Mouse (Mus musculus): ENCODE data around the gene Ube4b. TPM values are rescaled to one million over a fixed set of nuclear protein-coding genes. Genes with fewer than 3 reads are reported as not detected.

Ube4b gene
- total RNA-seq, 2 experiments from 2014 or later = 77.9 to 86.7 TPM

GRCm38 (mm10) chr4:149306712-149307595 is 119.6 kb downstream of the Ube4b start:
- DNase-seq (ENCODE audit: low spot score in 2 of 2) = peak; percentile 30 to 67

DNA sequence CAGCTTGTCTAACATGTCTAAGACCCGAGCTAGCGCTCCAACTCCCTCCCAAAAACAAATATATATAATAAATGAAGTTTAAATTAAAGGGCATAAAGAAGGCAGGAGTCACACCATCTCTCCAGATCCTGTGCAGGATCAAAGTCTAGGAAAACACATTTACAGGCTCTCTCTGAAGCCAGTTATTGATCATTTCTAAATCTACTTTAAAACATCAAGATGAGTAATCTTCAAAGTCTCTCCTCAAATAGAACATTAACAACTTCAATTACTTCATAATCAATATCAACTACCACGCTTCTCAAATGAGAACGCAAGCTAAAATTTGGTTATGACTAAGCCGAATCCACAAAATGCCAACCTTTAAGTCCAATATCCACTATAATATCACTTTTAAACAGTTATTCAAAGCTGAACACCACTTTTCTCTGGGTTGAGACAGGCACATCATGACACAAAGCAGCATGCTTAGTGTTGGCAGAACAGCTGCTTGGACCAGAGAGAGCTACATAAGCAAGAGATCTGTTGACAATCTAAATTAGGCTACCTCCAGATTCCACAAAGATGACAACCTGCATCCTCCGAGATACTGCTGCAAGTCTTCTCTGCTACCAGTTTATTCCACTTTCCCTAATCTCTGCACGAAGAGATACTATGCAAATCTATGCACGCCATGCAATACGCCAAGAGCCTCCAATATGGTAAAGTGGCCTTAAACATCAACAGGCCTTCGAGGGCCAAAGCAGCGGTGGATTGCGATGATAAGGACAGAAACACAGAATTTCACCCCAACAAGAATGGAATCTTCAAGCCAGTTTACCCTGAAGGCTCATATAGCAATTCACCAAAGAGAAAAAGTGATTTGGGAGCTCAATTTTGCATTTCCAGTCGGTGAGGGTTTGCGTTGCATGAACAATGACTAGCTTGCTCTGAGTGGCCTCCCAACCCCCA is 120.5 kb downstream of the Ube4b start:
- DNase-seq (ENCODE audit: low spot score in 2 of 2) = no peak

GRCm38 (mm10) chr4:149304466-149304865 is 122.1 kb downstream of the Ube4b start:
- no peak for DNase-seq (ENCODE audit: low spot score in 2 of 2)

DNA sequence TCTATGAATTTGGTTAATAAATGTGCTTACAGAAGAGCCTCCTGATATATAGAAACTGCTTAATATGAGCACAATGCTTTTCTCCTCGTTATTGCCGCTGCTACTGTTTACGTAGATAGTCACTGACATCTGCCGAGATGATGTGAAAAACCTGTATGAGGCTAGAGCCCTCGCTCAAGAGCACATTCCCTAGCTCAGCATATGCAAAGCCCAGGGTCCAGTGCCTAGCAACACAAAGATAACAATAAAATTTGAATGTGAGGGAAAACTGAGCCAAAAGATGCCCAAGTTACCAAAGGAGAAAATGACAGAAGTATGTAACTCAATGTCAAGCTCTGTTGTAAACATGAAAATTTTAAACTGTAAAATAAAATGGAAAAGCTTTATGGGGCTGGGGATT is 123.0 kb downstream of the Ube4b start:
- DNase-seq (ENCODE audit: low spot score in 2 of 2) = no peak

DNA sequence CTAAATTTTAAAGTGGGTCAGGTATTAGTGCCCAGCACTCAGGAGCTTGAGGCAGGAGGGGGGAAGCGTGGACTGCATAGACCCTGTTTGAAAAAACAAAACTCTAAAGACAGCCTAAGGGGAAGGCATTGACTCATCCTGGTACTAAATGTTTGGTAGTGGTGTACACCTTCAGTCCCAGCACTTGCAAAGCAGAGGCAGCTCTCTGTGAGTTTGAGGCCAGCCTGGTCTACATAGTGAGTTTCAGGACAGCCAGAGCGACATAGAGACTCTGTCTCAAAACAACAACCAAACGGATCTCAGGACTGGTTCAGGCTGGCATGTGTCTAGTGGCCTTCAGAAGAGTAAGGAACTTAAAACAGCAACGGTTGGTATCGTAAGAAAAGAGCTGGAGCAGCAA is 123.8 kb downstream of the Ube4b start:
- no peak for DNase-seq (ENCODE audit: low spot score in 2 of 2)

DNA sequence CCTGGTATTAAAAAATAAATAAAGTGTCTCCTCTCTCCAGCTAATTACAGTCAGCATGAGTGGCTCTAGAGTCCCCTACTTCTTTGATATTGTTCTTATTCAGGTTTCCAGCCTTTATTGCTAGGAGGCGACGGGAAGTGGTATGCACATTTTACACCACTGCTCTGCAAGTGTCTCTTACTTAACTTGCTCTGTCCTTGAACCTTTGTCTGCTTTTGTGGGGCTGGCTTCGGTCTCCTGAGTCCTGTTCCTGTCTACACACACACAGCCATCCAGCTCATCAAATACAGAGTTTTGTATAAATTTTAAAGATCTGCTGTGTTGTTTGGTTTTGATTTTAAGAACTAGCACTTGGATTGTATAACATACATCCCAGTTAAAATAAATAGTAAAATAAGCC is 124.4 kb downstream of the Ube4b start:
- no peak for DNase-seq (ENCODE audit: low spot score in 2 of 2)

GRCm38 (mm10) chr4:149296501-149296900 is 130.0 kb downstream of the Ube4b start:
- DNase-seq (ENCODE audit: low spot score in 2 of 2) = no peak

- no peak for DNase-seq (ENCODE audit: low spot score in 2 of 2)
These were observed 133.6 kb downstream of the Ube4b start for GRCm38 (mm10) chr4:149292984-149293383.

GRCm38 (mm10) chr4:149291061-149291460 is 135.5 kb downstream of the Ube4b start:
- no peak for DNase-seq (ENCODE audit: low spot score in 2 of 2)

DNA sequence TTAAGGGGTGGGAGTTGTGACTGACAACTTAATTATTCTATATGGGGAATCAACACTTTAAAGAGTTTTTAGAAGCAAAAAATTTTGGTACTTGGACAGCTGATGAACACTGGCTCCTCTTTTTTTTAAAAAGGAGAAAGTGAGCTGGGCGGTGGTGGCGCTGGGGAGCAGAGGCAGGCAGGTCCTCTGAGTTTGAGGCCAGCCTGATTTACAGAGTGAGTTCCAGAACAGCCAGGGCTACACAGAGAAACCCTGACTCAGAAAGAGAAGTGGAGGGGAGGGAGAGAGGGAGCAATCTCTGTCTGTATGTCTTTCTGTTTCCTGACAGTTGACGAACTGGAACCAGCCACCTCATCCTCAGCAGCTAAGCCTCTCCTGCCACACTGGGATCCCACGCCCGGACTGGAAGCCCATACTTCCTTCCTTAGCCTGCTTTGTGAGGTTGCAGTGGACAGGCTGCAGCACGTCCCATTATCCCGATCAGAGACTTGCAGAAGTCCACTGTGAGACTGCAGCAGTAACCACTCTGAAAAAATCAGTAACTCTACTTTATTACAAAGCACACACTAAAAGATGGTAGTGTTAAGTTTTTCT is 136.3 kb downstream of the Ube4b start:
- DNase-seq (ENCODE audit: low spot score in 2 of 2) = no peak

DNA sequence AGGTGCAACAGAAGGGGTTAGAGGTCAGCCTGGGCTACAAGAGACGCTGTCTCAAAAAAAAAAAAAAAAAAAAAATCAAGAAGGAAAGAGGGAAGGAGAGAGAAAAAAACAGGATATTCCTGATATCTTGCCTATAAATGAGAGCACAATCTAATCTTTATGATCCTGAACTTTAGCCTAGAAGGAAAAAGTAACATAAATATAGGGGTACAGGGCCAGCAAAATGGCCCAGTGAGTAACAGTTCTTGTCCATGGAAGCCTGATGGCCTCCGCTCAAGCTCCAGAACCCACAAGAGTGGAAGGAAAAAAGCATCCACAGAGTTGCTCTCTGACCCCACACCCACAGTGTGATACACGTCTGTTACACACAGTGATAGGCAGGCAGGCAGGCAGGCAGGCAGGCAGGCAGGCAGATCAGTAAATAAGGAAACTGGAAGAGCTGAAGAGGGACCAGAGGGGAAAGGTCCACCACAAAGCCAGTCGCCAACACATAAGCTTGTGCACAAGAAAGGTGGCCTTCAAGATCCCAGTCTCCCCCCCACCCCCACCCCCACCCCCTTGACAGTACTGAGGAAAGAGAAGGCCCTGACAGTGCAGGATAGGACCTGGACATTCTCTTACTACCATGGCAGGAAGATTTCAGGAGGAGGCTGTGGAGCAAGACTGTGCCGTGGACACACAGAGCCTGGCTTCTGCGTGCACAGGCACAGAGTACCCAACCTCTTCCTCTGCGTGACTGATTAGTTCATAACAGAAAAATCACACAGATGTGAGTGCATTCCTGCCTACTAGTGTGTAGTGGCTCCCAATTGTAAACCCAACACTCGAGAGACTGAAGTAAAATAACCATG is 140.0 kb downstream of the Ube4b start:
- DNase-seq (ENCODE audit: low spot score in 2 of 2) = no peak

DNA sequence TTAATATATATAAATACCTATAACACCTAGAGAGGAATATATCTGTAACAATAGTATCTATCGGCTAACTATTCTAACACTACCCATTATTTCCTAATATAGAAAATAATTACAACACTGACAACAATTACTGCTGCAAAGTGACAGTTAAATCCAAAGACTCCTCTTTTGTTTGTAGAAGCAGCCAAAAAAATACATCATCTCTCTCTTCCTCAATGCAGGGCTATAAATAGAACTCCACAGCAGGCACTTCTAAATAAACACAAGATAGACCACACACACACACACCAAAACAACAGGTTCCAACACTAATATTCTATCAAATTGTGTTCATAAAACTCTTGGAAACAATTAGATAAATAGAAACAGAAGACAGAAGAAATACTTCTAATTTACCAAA is 140.9 kb downstream of the Ube4b start:
- DNase-seq (ENCODE audit: low spot score in 2 of 2) = no peak

- no peak for DNase-seq (ENCODE audit: low spot score in 2 of 2)
These were observed 143.5 kb downstream of the Ube4b start for GRCm38 (mm10) chr4:149283018-149283417.

DNA sequence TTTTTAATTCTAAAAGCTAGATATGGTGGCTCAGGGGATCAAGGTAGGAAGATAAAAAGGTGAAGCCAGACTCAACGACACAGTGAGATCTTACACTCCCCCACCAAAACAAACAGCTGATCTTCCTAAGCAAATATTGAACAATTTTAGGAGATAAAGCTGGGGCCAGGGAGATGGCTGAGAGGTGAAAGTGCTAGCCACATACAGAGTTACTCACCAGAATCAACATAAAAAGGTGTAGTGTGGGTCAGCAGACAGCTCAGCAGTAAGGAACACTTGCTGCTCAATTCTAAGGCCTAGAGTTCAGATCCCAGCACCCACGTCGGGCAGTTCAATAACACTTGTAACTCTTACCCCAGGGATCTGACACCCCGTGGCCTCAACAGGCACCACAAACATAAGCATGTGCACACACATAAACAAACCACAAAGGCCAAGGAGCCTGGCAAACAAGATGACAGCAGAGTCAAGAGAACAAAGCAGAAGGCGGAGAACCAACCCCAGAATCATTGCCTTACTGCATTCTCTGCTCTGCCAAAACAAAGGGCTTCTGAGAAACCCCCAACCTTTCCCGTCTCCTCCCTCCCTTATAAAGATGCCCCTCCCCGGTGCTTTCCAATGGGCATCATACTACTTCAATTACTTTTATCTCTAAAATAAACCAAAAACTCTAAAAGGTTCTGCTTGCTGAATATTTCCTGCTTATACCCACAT is 144.4 kb downstream of the Ube4b start:
- no peak for DNase-seq (ENCODE audit: low spot score in 2 of 2)

Other genes with a start within 250 kb of the Ube4b start
- gene Kif1b, start 119.1 kb downstream of the Ube4b start, total RNA-seq (2021) = 100 to 1,000 TPM; 266 to 283 TPM
- gene Rbp7, start 28.2 kb upstream of the Ube4b start, total RNA-seq (2021) = 10 to 100 TPM; 11.0 to 13.5 TPM
- gene Tmem274, start 50.6 kb upstream of the Ube4b start, total RNA-seq (2021) = not detected
- gene Nmnat1, start 58.5 kb upstream of the Ube4b start, total RNA-seq (2021) = 10 to 100 TPM; 12.9 to 13.0 TPM
- 10 to 100 TPM; 25.0 to 27.6 TPM for gene Lzic, start 58.5 kb upstream of the Ube4b start, total RNA-seq (2021)
- 100 to 1,000 TPM in 1 of 2 experiments, 10 to 100 TPM in 1; 93.5 to 100 TPM for gene Ctnnbip1, start 91.5 kb upstream of the Ube4b start, total RNA-seq (2021)
- gene Clstn1, start 159.7 kb upstream of the Ube4b start, total RNA-seq (2021) = 10 to 100 TPM; 78.9 to 80.6 TPM